Mouse (Mus musculus): ENCODE data around the gene Hpcal1. TPM values are rescaled to one million over a fixed set of nuclear protein-coding genes. Genes with fewer than 3 reads are reported as not detected.

Hpcal1 gene
- total RNA-seq, 1 experiment, result 23.5 TPM

DNA sequence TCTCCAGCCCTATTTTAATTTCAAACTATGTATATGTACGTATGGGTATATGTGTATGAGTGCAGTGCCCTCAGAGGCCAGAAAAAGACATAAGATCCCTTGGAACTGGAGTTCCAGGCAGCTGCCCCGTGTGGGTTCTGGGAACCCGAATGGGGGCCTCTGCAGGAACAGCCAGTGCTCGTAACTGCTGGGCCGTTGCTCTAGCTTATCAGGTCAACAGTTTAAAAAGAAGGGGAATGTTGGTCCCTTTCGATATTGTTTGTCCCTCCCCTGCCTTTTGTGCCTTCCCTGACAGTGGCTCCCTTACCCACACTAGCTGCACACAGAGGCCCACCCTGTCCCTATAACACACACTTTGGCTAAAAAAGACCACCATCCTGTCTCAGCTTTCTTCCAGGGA is 34.9 kb downstream of the Hpcal1 start:
- Histone ChIP-seq H3K9ac (ENCODE audit: insufficient read depth, low read depth, low read length, poor library complexity, severe bottlenecking) (no peak overlapping the region), H3K4me1 (ENCODE audit: control insufficient read depth in 2 of 2, insufficient read depth in 2 of 2, low read length in 2 of 2, poor library complexity in 1 of 2) (peaks cover 4 to 8% of the 10 kb centered on the region in 2 experiments; a peak in 3 of 4 replicates), H3K9me3 (ENCODE audit: control insufficient read depth, insufficient read depth, low read depth, low read length) (no peaks in the 10 kb centered on the region), H3K27ac (ENCODE audit: insufficient read depth, low read depth, low read length, poor library complexity, severe bottlenecking) (no peak overlapping the region), H3K36me3 (ENCODE audit: control insufficient read depth, insufficient read depth, low read length, poor library complexity, severe bottlenecking) (no peaks in the 10 kb centered on the region), H3K4me3 (ENCODE audit: insufficient read depth in 1 of 2, low read depth in 1 of 2, low read length in 2 of 2, poor library complexity in 1 of 2, severe bottlenecking in 1 of 2) (no peak overlapping the region)
- in situ Hi-C loops (cut with MboI; ENCODE audit: low sequenced_read_pairs in 2 of 2, unreplicated experiment in 2 of 2), result no loop called here
- no peak for DNase-seq (ENCODE audit: low read depth, low spot score)
- TF ChIP-seq MAFK (IDR thresholded peaks at IDR 0.05; ENCODE audit: insufficient read depth, low read depth, low read length) (no peak), ZNF384 (IDR thresholded peaks at IDR 0.05; ENCODE audit: low read depth, low read length) (no peak), HCFC1 (IDR thresholded peaks at IDR 0.05; ENCODE audit: borderline replicate concordance, insufficient read depth, low read length) (no peak), ZC3H11A (IDR thresholded peaks at IDR 0.05; ENCODE audit: borderline replicate concordance, low read depth, low read length) (no peak), CHD2 (IDR thresholded peaks at IDR 0.05; ENCODE audit: low read depth, low read length) (no peak)

DNA sequence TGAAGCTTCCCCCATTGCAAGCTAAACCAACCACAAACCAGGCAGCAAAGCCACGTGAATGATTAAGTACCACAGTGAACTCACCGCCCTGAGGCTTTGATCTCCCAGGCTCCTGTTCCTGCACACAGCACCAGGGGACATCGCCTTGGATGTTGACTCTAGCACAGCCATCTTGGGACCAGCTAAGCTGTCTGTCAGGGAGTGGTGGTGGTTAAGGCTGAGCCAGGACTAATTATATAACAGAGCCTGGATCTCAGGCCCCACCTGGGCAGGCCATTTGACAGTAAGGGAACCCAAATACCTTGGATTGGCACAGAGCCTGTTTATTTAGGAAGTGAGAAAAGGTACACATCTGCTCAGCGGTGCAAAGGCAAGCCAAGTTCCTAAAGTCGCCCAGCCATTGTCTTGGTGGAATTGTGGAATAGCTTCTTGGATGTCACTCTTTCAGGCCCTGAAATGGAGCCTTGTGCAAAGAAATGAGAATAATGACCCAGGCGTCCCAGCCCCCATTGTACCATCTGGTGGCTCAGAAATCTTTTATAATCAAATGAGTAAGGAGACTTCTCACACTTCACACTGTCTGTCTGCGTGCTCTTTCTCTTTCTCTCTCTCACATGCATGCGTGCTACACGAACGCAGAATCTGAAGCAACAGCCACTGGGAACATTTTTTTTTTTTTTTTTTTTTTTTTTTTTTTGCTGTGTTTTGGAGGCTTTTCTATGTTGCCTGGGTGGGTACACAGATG is 36.1 kb downstream of the Hpcal1 start:
- Histone ChIP-seq H3K27ac (ENCODE audit: insufficient read depth, low read depth, low read length, poor library complexity, severe bottlenecking) (no peak overlapping the region), H3K9ac (ENCODE audit: insufficient read depth, low read depth, low read length, poor library complexity, severe bottlenecking) (no peak overlapping the region), H3K36me3 (ENCODE audit: control insufficient read depth, insufficient read depth, low read length, poor library complexity, severe bottlenecking) (no peaks in the 10 kb centered on the region), H3K4me1 (ENCODE audit: control insufficient read depth in 2 of 2, insufficient read depth in 2 of 2, low read length in 2 of 2, poor library complexity in 1 of 2) (peaks cover 4 to 8% of the 10 kb centered on the region in 2 experiments; a peak in 3 of 4 replicates), H3K9me3 (ENCODE audit: control insufficient read depth, insufficient read depth, low read depth, low read length) (no peaks in the 10 kb centered on the region), H3K4me3 (ENCODE audit: insufficient read depth in 1 of 2, low read depth in 1 of 2, low read length in 2 of 2, poor library complexity in 1 of 2, severe bottlenecking in 1 of 2) (no peak overlapping the region)
- in situ Hi-C loops (cut with MboI; ENCODE audit: low sequenced_read_pairs in 2 of 2, unreplicated experiment in 2 of 2), result no loop called here
- DNase-seq (ENCODE audit: low read depth, low spot score), result no peak
- no peak for TF ChIP-seq MAFK (IDR thresholded peaks at IDR 0.05; ENCODE audit: insufficient read depth, low read depth, low read length)
- no peak for TF ChIP-seq ZC3H11A (IDR thresholded peaks at IDR 0.05; ENCODE audit: borderline replicate concordance, low read depth, low read length)
- TF ChIP-seq CHD2 (IDR thresholded peaks at IDR 0.05; ENCODE audit: low read depth, low read length), result no peak
- TF ChIP-seq HCFC1 (IDR thresholded peaks at IDR 0.05; ENCODE audit: borderline replicate concordance, insufficient read depth, low read length), result no peak
- TF ChIP-seq ZNF384 (IDR thresholded peaks at IDR 0.05; ENCODE audit: low read depth, low read length), result no peak

DNA sequence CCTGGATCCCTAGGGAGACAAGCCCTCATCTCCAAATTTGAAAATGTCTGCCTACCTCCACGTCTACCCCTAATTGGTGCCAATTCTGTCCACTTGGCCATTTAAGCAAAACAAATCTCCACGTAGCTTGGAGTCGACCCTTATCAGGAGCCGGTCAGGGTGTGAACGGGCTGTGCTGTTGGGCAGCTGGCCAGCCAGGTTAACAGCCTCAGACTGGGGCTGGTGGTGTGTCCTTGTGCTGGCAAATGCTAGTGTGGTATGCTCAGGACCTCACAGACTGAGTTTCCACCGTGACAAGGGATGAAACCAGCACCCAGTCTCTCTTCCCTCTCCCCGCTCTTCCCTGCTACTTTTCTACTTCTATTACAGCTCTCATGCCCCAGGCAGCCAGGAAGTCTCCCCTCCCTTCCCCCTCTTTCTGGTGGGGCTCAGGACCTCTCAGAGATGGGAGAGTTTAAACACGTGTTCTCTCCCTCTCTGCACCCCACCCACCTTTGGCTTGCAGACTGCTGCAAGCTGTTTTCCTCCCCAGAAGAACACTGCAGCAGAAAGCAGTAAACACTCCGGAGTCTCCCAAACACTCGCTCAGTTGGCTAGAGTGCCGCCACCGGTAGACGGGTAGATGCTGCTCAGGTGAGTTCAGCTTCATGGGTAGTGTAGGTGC is 37.2 kb downstream of the Hpcal1 start:
- no peak overlapping the region for H3K9ac ChIP-seq (ENCODE audit: insufficient read depth, low read depth, low read length, poor library complexity, severe bottlenecking)
- peaks cover 4 to 11% of the 10 kb centered on the region in 2 experiments; a peak in 3 of 4 replicates for H3K4me1 ChIP-seq (ENCODE audit: control insufficient read depth in 2 of 2, insufficient read depth in 2 of 2, low read length in 2 of 2, poor library complexity in 1 of 2)

DNA sequence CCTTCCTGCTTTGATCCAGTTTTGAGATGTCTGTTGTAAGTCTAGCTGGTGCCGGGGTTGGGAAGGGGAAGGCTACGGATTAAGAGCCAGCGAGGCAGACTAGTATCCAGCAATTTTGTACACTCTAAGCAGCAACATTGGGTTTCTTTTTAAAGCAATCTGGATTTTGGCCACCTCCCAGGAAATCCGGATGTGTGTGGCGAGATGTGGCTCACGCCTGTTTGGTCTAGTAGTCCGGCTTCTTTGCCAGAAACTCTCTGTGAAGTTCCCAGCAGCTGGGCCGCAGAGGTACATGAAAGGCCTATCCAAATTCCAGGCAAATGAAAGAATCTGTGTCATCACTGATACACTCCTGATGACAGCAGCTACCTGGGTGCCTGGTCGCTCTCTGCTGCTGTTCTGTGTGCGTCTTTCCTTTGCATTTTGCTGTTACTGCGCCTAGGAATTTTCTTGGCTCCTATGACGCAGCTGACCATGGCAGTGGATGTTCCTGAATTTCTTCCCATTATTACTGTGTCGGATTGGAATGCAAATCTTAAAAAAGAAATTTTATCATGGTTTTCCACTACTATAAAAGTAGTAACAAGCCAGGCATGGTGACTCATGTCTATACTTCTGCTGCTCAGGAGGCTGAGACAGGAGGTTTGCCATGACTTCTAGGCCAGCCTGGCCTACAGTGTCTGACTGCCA is 38.7 kb downstream of the Hpcal1 start:
- Histone ChIP-seq H3K9me3 (ENCODE audit: control insufficient read depth, insufficient read depth, low read depth, low read length) (no peaks in the 10 kb centered on the region), H3K4me1 (ENCODE audit: control insufficient read depth in 2 of 2, insufficient read depth in 2 of 2, low read length in 2 of 2, poor library complexity in 1 of 2) (peaks cover 4 to 11% of the 10 kb centered on the region in 2 experiments; a peak in 3 of 4 replicates), H3K4me3 (ENCODE audit: insufficient read depth in 1 of 2, low read depth in 1 of 2, low read length in 2 of 2, poor library complexity in 1 of 2, severe bottlenecking in 1 of 2) (no peak overlapping the region), H3K9ac (ENCODE audit: insufficient read depth, low read depth, low read length, poor library complexity, severe bottlenecking) (no peak overlapping the region), H3K36me3 (ENCODE audit: control insufficient read depth, insufficient read depth, low read length, poor library complexity, severe bottlenecking) (no peaks in the 10 kb centered on the region), H3K27ac (ENCODE audit: insufficient read depth, low read depth, low read length, poor library complexity, severe bottlenecking) (no peak overlapping the region)
- no peak for DNase-seq (ENCODE audit: low read depth, low spot score)
- in situ Hi-C loops (cut with MboI; ENCODE audit: low sequenced_read_pairs in 2 of 2, unreplicated experiment in 2 of 2), result no loop called here
- TF ChIP-seq MAFK (IDR thresholded peaks at IDR 0.05; ENCODE audit: insufficient read depth, low read depth, low read length) (no peak), HCFC1 (IDR thresholded peaks at IDR 0.05; ENCODE audit: borderline replicate concordance, insufficient read depth, low read length) (no peak), ZNF384 (IDR thresholded peaks at IDR 0.05; ENCODE audit: low read depth, low read length) (no peak), ZC3H11A (IDR thresholded peaks at IDR 0.05; ENCODE audit: borderline replicate concordance, low read depth, low read length) (no peak), CHD2 (IDR thresholded peaks at IDR 0.05; ENCODE audit: low read depth, low read length) (no peak)

More for the DNA sequence above, 37.2 kb downstream of the Hpcal1 start:
- H3K4me3 ChIP-seq (ENCODE audit: insufficient read depth in 1 of 2, low read depth in 1 of 2, low read length in 2 of 2, poor library complexity in 1 of 2, severe bottlenecking in 1 of 2), result no peak overlapping the region
- H3K9me3 ChIP-seq (ENCODE audit: control insufficient read depth, insufficient read depth, low read depth, low read length), result no peaks in the 10 kb centered on the region
- H3K36me3 ChIP-seq (ENCODE audit: control insufficient read depth, insufficient read depth, low read length, poor library complexity, severe bottlenecking), result no peaks in the 10 kb centered on the region
- TF ChIP-seq ZC3H11A (IDR thresholded peaks at IDR 0.05; ENCODE audit: borderline replicate concordance, low read depth, low read length) (no peak), MAFK (IDR thresholded peaks at IDR 0.05; ENCODE audit: insufficient read depth, low read depth, low read length) (no peak), ZNF384 (IDR thresholded peaks at IDR 0.05; ENCODE audit: low read depth, low read length) (no peak), HCFC1 (IDR thresholded peaks at IDR 0.05; ENCODE audit: borderline replicate concordance, insufficient read depth, low read length) (no peak)
- H3K27ac ChIP-seq (ENCODE audit: insufficient read depth, low read depth, low read length, poor library complexity, severe bottlenecking), result no peak overlapping the region
- DNase-seq (ENCODE audit: low read depth, low spot score), result no peak
- in situ Hi-C loops (cut with MboI; ENCODE audit: low sequenced_read_pairs in 2 of 2, unreplicated experiment in 2 of 2), result no loop called here

Measured in ES-E14 (cell line).